Mouse (Mus musculus) heart, postnatal 0 days (tissue): ENCODE measurements around the gene Prdm5.

Source experiments
- CTCF ChIP-seq: IDR thresholded peaks from 2 replicates; pipeline ENCODE4 v1.5.1; 2016; ENCODE audit warnings: antibody characterized with exemption, control low read depth, low read depth
- EP300 ChIP-seq: IDR thresholded peaks from 2 replicates; pipeline ENCODE4 v1.6.1; 2016; ENCODE audit warnings: antibody characterized with exemption, low read depth

DNA sequence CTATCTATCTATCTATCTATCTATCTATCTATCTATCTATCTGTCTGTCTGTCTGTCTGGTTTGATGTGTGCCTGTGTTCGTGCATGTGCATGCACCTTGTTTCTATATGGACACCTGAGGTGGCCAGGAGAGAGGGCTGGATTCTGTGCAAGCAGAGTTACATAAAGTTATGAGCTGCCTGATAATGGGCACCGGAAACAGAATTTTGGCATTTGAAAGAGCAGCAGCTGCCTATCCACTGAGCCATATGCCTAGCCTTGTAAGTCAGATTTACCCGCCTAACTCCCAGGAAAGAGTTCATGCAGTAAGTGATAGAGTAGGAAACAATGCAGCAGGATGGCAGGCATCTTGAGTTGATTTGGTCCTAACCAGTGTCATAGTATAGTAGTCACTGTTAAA is 71.4 kb downstream of the Prdm5 start:
- TF ChIP-seq CTCF: no peak
- no peak for TF ChIP-seq EP300
